Mouse (Mus musculus) heart, embryonic 11.5 days (tissue): Measurements from ENCODE around the gene Arhgap45. TPM values are rescaled to one million over a fixed set of nuclear protein-coding genes. Genes with fewer than 3 reads are reported as not detected.
A peak's percentile ranks its signal among the peaks of the same experiment; 100 is the strongest.

Experiments
- ATAC-seq: fragments of 200-750 bp; cut with Nextera tagmentation; replicated peaks from 2 replicates; pipeline ENCODE4 v1.8.0; 2017; ENCODE audit warnings: moderate library complexity; ENCODE audit not compliant: insufficient number of reproducible peaks, low FRiP score, low TSS enrichment
- H3K27ac ChIP-seq: fragments of 300-500 bp; sonication (generic); 2 replicates; pipeline ENCODE4 v1.5.1; 2014; ENCODE audit warnings: mild to moderate bottlenecking, low read depth, low read length
- H3K27me3 ChIP-seq: fragments of 300-500 bp; sonication (generic); 2 replicates; pipeline ENCODE4 v1.6.1; 2014; ENCODE audit warnings: mild to moderate bottlenecking, low read length, mixed read lengths; ENCODE audit not compliant: control insufficient read depth, insufficient read depth
- H3K36me3 ChIP-seq: fragments of 300-500 bp; sonication (generic); 2 replicates; pipeline ENCODE4 v1.6.1; 2014; ENCODE audit warnings: mild to moderate bottlenecking, low read length, moderate library complexity, mixed read lengths; ENCODE audit not compliant: control insufficient read depth, insufficient read depth
- H3K4me1 ChIP-seq: fragments of 300-500 bp; sonication (generic); 2 replicates; pipeline ENCODE4 v1.6.1; 2014; ENCODE audit warnings: low read length; ENCODE audit not compliant: control insufficient read depth, insufficient read depth
- H3K4me2 ChIP-seq: fragments of 300-500 bp; sonication (generic); 2 replicates; pipeline ENCODE4 v1.6.1; 2014; ENCODE audit warnings: mild to moderate bottlenecking, moderate library complexity
- H3K4me3 ChIP-seq: fragments of 300-500 bp; sonication (generic); 2 replicates; pipeline ENCODE4 v1.5.1; 2014; ENCODE audit warnings: low read depth, low read length
- H3K9ac ChIP-seq: fragments of 300-500 bp; sonication (generic); 2 replicates; pipeline ENCODE4 v1.6.1; 2014; ENCODE audit warnings: mild to moderate bottlenecking, low read depth, low read length, moderate library complexity
- H3K9me3 ChIP-seq: fragments of 300-500 bp; sonication (generic); replicated peaks from 2 replicates; pipeline ENCODE4 v1.6.1; 2016; ENCODE audit warnings: low read length; ENCODE audit not compliant: control insufficient read depth
- WGBS: fragments of 180-500 bp; shearing (Covaris S2); extraction: QIAGEN DNeasy Blood & Tissue Kit; methylation state at CpG from one replicate; pipeline ENCODE4 v1.1.7; 2014; ENCODE audit not compliant: insufficient replicate concordance; 5-methylcytosine and 5-hydroxymethylcytosine counted together
- polyA plus RNA-seq: library from polyadenylated mRNA; unstranded; fragments of >200 nt; fragmentation: Nextera tagmentation; extraction: Ambion mirVana; gene quantifications from 2 replicates; pipeline ENCODE4 v1.2.1, GENCODE M21; 2014

The Arhgap45 gene
- polyA plus RNA-seq, 1 experiment from 2014 or later, result 6.2 TPM

GRCm38 (mm10) chr10:80021320-80021641, 4.8 kb downstream of the Arhgap45 start:
- Histone ChIP-seq H3K4me3 (no peak overlapping the region), H3K4me1 (peaks cover 25% of the 10 kb centered on the region), H3K27me3 (no peaks in the 10 kb centered on the region), H3K9ac (no peak overlapping the region), H3K4me2 (no peak overlapping the region), H3K36me3 (no peaks in the 10 kb centered on the region), H3K27ac (no peak overlapping the region), H3K9me3 (no peaks in the 10 kb centered on the region)
- no peak for ATAC-seq
- WGBS, result 89% methylated on average over 13 of the region's 13 CpGs

GRCm38 (mm10) chr10:80022164-80022563, 5.7 kb downstream of the Arhgap45 start:
- Histone ChIP-seq H3K4me3 (no peak overlapping the region), H3K9me3 (no peaks in the 10 kb centered on the region), H3K27ac (no peak overlapping the region), H3K4me1 (peaks cover 21% of the 10 kb centered on the region), H3K27me3 (no peaks in the 10 kb centered on the region), H3K4me2 (no peak overlapping the region; the same call in 1 of the 2 replicates), H3K36me3 (no peaks in the 10 kb centered on the region), H3K9ac (no peak overlapping the region)
- WGBS, result 92% methylated on average over 12 of the region's 12 CpGs
- ATAC-seq, result no peak

- 93% methylated on average over 8 of the region's 8 CpGs for WGBS
- Histone ChIP-seq H3K4me1 (peaks cover 21% of the 10 kb centered on the region), H3K36me3 (no peaks in the 10 kb centered on the region), H3K27me3 (no peaks in the 10 kb centered on the region), H3K4me3 (no peak overlapping the region), H3K9me3 (no peaks in the 10 kb centered on the region), H3K9ac (no peak overlapping the region), H3K4me2 (no peak overlapping the region), H3K27ac (no peak overlapping the region)
- ATAC-seq, result no peak
These were observed 6.4 kb downstream of the Arhgap45 start for GRCm38 (mm10) chr10:80022806-80023205.

GRCm38 (mm10) chr10:80023758-80024157, 7.3 kb downstream of the Arhgap45 start:
- Histone ChIP-seq H3K36me3 (no peaks in the 10 kb centered on the region), H3K9me3 (no peaks in the 10 kb centered on the region), H3K4me1 (peaks cover 18% of the 10 kb centered on the region), H3K27ac (no peak overlapping the region), H3K4me2 (no peak overlapping the region), H3K4me3 (no peak overlapping the region), H3K9ac (no peak overlapping the region), H3K27me3 (no peaks in the 10 kb centered on the region)
- 80% methylated on average over 5 of the region's 5 CpGs for WGBS
- no peak for ATAC-seq

- Histone ChIP-seq H3K4me3 (no peak overlapping the region), H3K27me3 (no peaks in the 10 kb centered on the region), H3K9me3 (no peaks in the 10 kb centered on the region), H3K36me3 (no peaks in the 10 kb centered on the region), H3K4me2 (no peak overlapping the region), H3K9ac (no peak overlapping the region), H3K4me1 (peaks cover 11% of the 10 kb centered on the region), H3K27ac (no peak overlapping the region)
- 75% methylated on average over 15 of the region's 15 CpGs for WGBS
- no peak for ATAC-seq
These were observed 8.0 kb downstream of the Arhgap45 start for GRCm38 (mm10) chr10:80024229-80025043.

- H3K4me2 ChIP-seq, result no peak overlapping the region
- WGBS, result 61% methylated on average over 4 of the region's 4 CpGs
- H3K4me1 ChIP-seq, result peaks cover 6% of the 10 kb centered on the region
- H3K36me3 ChIP-seq, result no peaks in the 10 kb centered on the region
- ATAC-seq, result no peak
- H3K4me3 ChIP-seq, result no peak overlapping the region
- H3K27ac ChIP-seq, result no peak overlapping the region
- no peaks in the 10 kb centered on the region for H3K27me3 ChIP-seq
- H3K9ac ChIP-seq, result no peak overlapping the region
- no peaks in the 10 kb centered on the region for H3K9me3 ChIP-seq
These were observed 8.5 kb downstream of the Arhgap45 start for GRCm38 (mm10) chr10:80025044-80025347.

- 0 out of 2 replicates have a peak, but pooled peaks cover 2% of the 10 kb centered on the region for H3K4me1 ChIP-seq
- no peaks in the 10 kb centered on the region for H3K9me3 ChIP-seq
- H3K27ac ChIP-seq, result no peak overlapping the region
- no peak overlapping the region for H3K4me2 ChIP-seq
- 82% methylated on average over 10 of the region's 10 CpGs for WGBS
- H3K27me3 ChIP-seq, result no peaks in the 10 kb centered on the region
- no peak for ATAC-seq
- H3K36me3 ChIP-seq, result no peaks in the 10 kb centered on the region
- H3K4me3 ChIP-seq, result no peak overlapping the region
- no peak overlapping the region for H3K9ac ChIP-seq
These were observed 9.0 kb downstream of the Arhgap45 start for GRCm38 (mm10) chr10:80025463-80025862.

- 0 out of 2 replicates have a peak, but pooled peaks have one; percentile 13 for ATAC-seq
- Histone ChIP-seq H3K9me3 (no peaks in the 10 kb centered on the region), H3K4me1 (no peaks in the 10 kb centered on the region), H3K36me3 (no peaks in the 10 kb centered on the region), H3K27ac (no peak overlapping the region), H3K9ac (no peak overlapping the region), H3K27me3 (no peaks in the 10 kb centered on the region), H3K4me2 (no peak overlapping the region), H3K4me3 (no peak overlapping the region)
- WGBS, result 56% methylated on average over 12 of the region's 12 CpGs
These were observed 9.4 kb downstream of the Arhgap45 start for GRCm38 (mm10) chr10:80025889-80026288.
